Mouse (Mus musculus): Measurements from ENCODE around the gene Tmem178b. TPM values are rescaled to one million over a fixed set of nuclear protein-coding genes. Genes with fewer than 3 reads are reported as not detected.

Gene Tmem178b
- polyA plus RNA-seq, 1 experiment: 3.3 TPM

DNA sequence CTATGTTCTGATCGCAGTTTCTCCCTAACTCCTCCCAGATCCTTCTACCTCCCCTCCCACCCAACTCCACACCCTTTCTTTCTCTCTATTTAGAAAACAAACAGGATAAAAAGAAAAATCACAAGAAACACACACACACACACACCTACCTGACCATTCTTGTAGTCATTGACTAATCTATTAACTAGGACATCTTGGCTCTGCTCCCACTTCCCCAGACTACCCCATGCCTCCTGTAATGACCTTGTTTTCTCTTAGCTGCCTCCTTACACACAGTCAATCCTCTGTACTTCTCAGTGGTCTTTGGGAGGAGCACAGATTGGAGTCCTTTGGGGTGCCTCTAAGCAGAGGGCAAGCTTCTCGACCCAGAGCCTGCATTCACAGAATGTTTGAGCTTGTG lies 367.6 kb downstream of the Tmem178b start:
- no peaks in the 10 kb centered on the region for H3K4me1 ChIP-seq (ENCODE audit: control insufficient read depth, insufficient read depth, insufficient read length, low read length)
- no peak overlapping the region for H3K4me3 ChIP-seq (ENCODE audit: insufficient read depth, low read depth, low read length)
- no peak overlapping the region for H3K27ac ChIP-seq (replicated peaks; ENCODE audit: low read depth, low read length)

DNA sequence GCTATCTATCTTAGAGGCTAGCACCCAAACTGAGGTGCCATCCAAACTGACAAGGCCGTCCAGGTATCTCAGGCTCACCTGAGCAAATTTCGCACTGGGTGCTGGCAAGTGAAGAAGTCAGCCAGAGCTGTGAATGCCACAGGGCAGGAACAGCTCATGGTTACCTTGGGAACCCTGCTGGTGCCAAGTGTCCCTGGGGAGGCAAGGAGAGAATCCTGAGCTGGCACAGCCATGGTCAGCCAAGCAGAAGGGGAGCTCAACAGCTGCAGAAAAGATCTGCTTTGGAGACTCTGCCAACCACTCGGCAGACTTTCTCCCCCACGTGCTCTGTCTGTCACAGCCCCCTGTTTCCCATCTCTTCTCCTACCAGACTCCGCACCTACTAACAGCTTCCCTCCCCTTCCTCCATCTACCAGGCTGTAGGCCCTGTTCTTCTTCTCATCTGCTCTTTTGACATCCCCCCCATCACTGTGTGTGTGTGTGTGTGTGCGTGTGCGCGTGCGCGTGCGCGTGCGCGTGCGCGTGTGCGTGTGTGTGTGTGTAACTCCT lies 374.4 kb downstream of the Tmem178b start:
- no peak overlapping the region for H3K27ac ChIP-seq (replicated peaks; ENCODE audit: low read depth, low read length)

DNA sequence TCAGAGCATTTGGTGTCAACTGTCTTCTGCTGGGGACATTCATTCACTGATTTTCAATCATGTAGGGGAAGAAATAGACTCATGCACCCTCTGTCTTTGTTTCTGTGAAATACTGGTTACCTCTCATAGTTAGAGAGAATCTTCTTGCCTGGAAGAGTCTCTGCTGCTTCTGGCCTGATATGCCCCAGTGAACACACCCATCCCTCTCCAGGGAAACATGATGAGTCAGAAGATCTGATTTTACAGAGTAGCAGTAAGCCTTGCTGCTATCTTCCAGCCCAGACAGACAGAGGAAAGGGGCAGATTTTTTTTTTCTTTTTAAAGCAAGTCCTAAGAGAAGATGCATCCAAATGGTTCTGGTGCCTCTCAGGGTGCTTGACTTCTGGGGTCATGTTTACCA lies 376.9 kb downstream of the Tmem178b start:
- no peaks in the 10 kb centered on the region for H3K4me1 ChIP-seq (ENCODE audit: control insufficient read depth, insufficient read depth, insufficient read length, low read length)
- no peak overlapping the region for H3K4me3 ChIP-seq (ENCODE audit: insufficient read depth, low read depth, low read length)
- H3K27ac ChIP-seq (replicated peaks; ENCODE audit: low read depth, low read length): no peak overlapping the region

More for the DNA sequence above, 374.4 kb downstream of the Tmem178b start:
- Histone ChIP-seq H3K4me3 (ENCODE audit: insufficient read depth, low read depth, low read length) (no peak overlapping the region), H3K4me1 (ENCODE audit: control insufficient read depth, insufficient read depth, insufficient read length, low read length) (no peaks in the 10 kb centered on the region)

DNA sequence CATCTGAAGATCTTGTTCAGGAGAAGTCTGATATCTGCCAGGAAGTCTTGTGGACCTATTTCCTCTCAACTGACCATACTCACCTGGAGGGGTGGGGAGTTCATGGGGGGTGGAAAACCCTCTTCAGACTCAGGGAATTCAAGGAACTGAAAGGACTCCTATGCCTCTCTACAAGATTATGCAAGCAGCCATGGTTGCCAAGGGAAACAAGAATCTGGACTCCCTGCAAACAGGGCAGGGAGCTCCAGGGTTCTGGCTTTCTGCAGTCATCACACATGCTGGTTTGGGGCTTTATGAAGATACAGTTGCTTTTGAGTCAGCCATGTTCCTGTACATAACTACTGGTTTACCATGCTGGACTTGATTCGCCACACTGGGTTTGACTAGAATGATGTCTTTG lies 390.6 kb downstream of the Tmem178b start:
- Histone ChIP-seq H3K27ac (replicated peaks; ENCODE audit: low read depth, low read length) (no peak overlapping the region), H3K4me3 (ENCODE audit: insufficient read depth, low read depth, low read length) (no peak overlapping the region), H3K4me1 (ENCODE audit: control insufficient read depth, insufficient read depth, insufficient read length, low read length) (no peaks in the 10 kb centered on the region)

DNA sequence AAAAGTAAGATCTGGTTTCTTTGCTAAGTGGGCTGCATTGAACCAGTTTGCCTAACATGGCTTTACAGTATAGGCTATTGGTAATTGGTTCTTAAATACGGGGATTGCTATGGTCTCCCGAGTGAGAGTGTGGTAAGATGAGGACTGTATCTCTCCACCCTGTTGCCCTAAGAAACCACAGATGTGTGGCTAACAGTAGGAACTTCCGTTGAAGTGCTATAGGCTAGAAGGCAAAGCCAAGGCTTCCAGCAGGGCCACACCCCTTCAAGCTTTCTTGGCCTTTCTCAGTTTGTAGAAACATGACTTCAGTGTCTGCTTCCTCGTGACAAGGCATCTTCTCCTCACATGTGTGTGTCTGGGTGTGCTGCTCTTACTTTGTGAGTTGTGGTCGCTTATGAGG lies 427.6 kb downstream of the Tmem178b start:
- no peaks in the 10 kb centered on the region for H3K4me1 ChIP-seq (ENCODE audit: control insufficient read depth, insufficient read depth, insufficient read length, low read length)
- H3K4me3 ChIP-seq (ENCODE audit: insufficient read depth, low read depth, low read length): no peak overlapping the region

DNA sequence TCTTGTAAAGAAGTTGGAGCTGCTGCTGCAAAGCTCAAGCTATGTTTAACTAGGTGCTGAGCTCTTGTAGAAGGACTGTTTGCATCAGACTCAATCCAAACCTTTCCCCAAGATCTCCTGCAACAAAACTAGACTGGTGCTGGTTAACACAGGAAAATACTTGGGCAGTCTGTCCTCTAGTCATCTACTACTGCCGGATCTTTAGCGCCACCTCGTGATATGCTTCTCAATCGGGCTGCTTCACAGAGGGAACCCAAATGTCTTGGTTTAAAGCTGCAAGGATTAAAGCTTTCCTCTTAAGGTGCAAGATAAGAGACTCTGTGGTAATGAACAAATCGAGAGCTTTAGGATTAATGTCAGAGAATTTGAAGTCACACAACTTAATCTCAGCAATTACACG lies 430.3 kb downstream of the Tmem178b start:
- Histone ChIP-seq H3K4me3 (ENCODE audit: insufficient read depth, low read depth, low read length) (no peak overlapping the region), H3K27ac (replicated peaks; ENCODE audit: low read depth, low read length) (no peak overlapping the region), H3K4me1 (ENCODE audit: control insufficient read depth, insufficient read depth, insufficient read length, low read length) (no peaks in the 10 kb centered on the region)

More for the DNA sequence above, 427.6 kb downstream of the Tmem178b start:
- no peak overlapping the region for H3K27ac ChIP-seq (replicated peaks; ENCODE audit: low read depth, low read length)

Other genes with a start within 250 kb of the Tmem178b start
- gene Braf, start 147.8 kb upstream of the Tmem178b start, polyA plus RNA-seq (2012; ENCODE audit: insufficient read depth, insufficient read length, missing spikeins): 5.0 and 10.7 TPM in 2 replicates
- gene Mrps33, start 62.3 kb upstream of the Tmem178b start, polyA plus RNA-seq (2012; ENCODE audit: insufficient read depth, insufficient read length, missing spikeins): 263 and 327 TPM in 2 replicates